Mouse (Mus musculus): ENCODE data around the gene Atp6ap1l. TPM values are rescaled to one million over a fixed set of nuclear protein-coding genes. Genes with fewer than 3 reads are reported as not detected.
"Not testable (repeated sequence)": the region's sequence is repeated elsewhere in the genome, so short reads cannot be mapped to it uniquely, and the experiment has no call there.

Atp6ap1l gene
- 0.11 TPM in 1 of 2 replicates, not detected in the other for polyA plus RNA-seq (2015; fragmentation: Nextera tagmentation; extraction: Ambion mirVana)

- Histone ChIP-seq H3K4me1 (replicated peaks; ENCODE audit: control insufficient read depth, insufficient read depth) (no peaks in the 10 kb centered on the region), H3K27ac (replicated peaks) (no peak within 1 kb of the TSS), H3K9ac (ENCODE audit: low read length) (no peak within 1 kb of the TSS), H3K4me2 (replicated peaks; ENCODE audit: low read depth) (no peak within 1 kb of the TSS), H3K9me3 (ENCODE audit: control insufficient read depth, low read length) (no peaks in the 10 kb centered on the region), H3K27me3 (ENCODE audit: control insufficient read depth, insufficient read depth, low read length) (no peaks in the 10 kb centered on the region), H3K4me3 (ENCODE audit: low read depth, low read length) (no peak within 1 kb of the TSS), H3K36me3 (ENCODE audit: control insufficient read depth, insufficient read depth, low read length) (no peaks in the 10 kb centered on the region)
- no peak for ATAC-seq (ENCODE audit: low FRiP score, low TSS enrichment)
- 85% methylated on average over 5 of the region's 5 CpGs for WGBS
- no peak for TF ChIP-seq CTCF (IDR thresholded peaks at IDR 0.05; ENCODE audit: low read depth)
- no peak for TF ChIP-seq EP300 (optimal IDR thresholded peaks at IDR 0.05)
- no peak for DNase-seq (ENCODE audit: low spot score)
These were observed at the start of gene Atp6ap1l for GRCm38 (mm10) chr13:90905176-90905575. Atp6ap1l (minus strand) TSS chr13:90905355.

DNA sequence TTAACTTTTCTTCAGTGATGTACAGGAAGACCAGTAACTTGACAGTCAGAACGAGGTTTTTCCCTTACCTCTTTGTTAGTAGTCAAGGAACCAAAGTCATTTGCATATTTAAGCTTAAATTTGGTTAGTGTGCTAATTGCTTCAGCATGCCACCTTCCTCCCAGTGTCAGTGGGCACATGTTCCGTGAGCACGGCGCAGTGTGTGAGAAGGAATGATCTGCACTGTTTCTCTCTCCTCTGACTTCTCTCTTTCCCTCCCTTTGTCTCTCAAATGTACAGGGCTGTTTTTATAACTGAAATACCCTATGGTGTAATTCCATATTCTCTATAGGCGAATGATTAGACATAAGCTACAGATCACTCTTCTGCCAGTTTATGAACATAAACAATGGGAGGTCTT, 34.4 kb upstream of the Atp6ap1l start:
- H3K4me1 ChIP-seq (replicated peaks; ENCODE audit: control insufficient read depth, insufficient read depth) = no peaks in the 10 kb centered on the region
- H3K36me3 ChIP-seq (ENCODE audit: control insufficient read depth, insufficient read depth, low read length) = no peaks in the 10 kb centered on the region
- no peak overlapping the region for H3K4me2 ChIP-seq (replicated peaks; ENCODE audit: low read depth)
- H3K9ac ChIP-seq (ENCODE audit: low read length) = no peak overlapping the region
- no peak overlapping the region for H3K27ac ChIP-seq (replicated peaks)
- 80% methylated on average over 5 of the region's 5 CpGs for WGBS
- no peaks in the 10 kb centered on the region for H3K27me3 ChIP-seq (ENCODE audit: control insufficient read depth, insufficient read depth, low read length)
- no peak for DNase-seq (ENCODE audit: low spot score)
- no peaks in the 10 kb centered on the region for H3K9me3 ChIP-seq (ENCODE audit: control insufficient read depth, low read length)
- H3K4me3 ChIP-seq (ENCODE audit: low read depth, low read length) = no peak overlapping the region
- TF ChIP-seq CTCF (IDR thresholded peaks at IDR 0.05; ENCODE audit: low read depth) (no peak), EP300 (optimal IDR thresholded peaks at IDR 0.05) (no peak)
- ATAC-seq (ENCODE audit: low FRiP score, low TSS enrichment) = no peak

DNA sequence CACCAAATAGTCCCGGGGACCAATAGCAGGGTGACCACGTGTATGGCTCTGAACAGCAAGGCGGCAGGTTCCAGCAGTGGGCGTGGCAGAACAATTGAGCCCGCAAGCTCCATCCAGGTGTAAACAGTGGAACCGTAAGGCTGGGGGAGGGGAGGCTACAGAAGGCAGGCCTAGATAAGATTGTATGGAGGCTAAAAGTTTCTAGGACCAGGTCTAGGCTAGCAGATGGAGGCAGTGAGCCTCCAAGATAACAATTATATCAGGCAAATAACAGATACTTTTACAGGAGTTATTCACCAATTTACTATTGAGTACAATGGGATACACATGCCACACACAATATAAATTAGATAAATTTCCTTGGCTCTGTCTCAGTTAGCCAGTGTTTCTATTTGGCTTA, 34.0 kb upstream of the Atp6ap1l start:
- H3K27me3 ChIP-seq (ENCODE audit: control insufficient read depth, insufficient read depth, low read length) = no peaks in the 10 kb centered on the region
- WGBS = 34% methylated on average over 6 of the region's 6 CpGs
- no peak for TF ChIP-seq CTCF (IDR thresholded peaks at IDR 0.05; ENCODE audit: low read depth)
- no peak for TF ChIP-seq EP300 (optimal IDR thresholded peaks at IDR 0.05)
- no peak overlapping the region for H3K9ac ChIP-seq (ENCODE audit: low read length)
- no peak overlapping the region for H3K27ac ChIP-seq (replicated peaks)
- H3K4me2 ChIP-seq (replicated peaks; ENCODE audit: low read depth) = no peak overlapping the region
- ATAC-seq (ENCODE audit: low FRiP score, low TSS enrichment) (no peak), DNase-seq (ENCODE audit: low spot score) (no peak)
- H3K4me1 ChIP-seq (replicated peaks; ENCODE audit: control insufficient read depth, insufficient read depth) = no peaks in the 10 kb centered on the region
- H3K4me3 ChIP-seq (ENCODE audit: low read depth, low read length) = no peak overlapping the region
- no peaks in the 10 kb centered on the region for H3K36me3 ChIP-seq (ENCODE audit: control insufficient read depth, insufficient read depth, low read length)
- no peaks in the 10 kb centered on the region for H3K9me3 ChIP-seq (ENCODE audit: control insufficient read depth, low read length)

GRCm38 (mm10) chr13:90935852-90936251, 30.7 kb upstream of the Atp6ap1l start:
- WGBS = 85% methylated on average over 7 of the region's 7 CpGs
- TF ChIP-seq EP300 (optimal IDR thresholded peaks at IDR 0.05) (no peak), CTCF (IDR thresholded peaks at IDR 0.05; ENCODE audit: low read depth) (no peak)
- no peaks in the 10 kb centered on the region for H3K9me3 ChIP-seq (ENCODE audit: control insufficient read depth, low read length)
- H3K4me2 ChIP-seq (replicated peaks; ENCODE audit: low read depth) = no peak overlapping the region
- ATAC-seq (ENCODE audit: low FRiP score, low TSS enrichment) = no peak
- H3K36me3 ChIP-seq (ENCODE audit: control insufficient read depth, insufficient read depth, low read length) = no peaks in the 10 kb centered on the region
- H3K9ac ChIP-seq (ENCODE audit: low read length) = no peak overlapping the region
- no peak for DNase-seq (ENCODE audit: low spot score)
- H3K27ac ChIP-seq (replicated peaks) = no peak overlapping the region
- no peaks in the 10 kb centered on the region for H3K4me1 ChIP-seq (replicated peaks; ENCODE audit: control insufficient read depth, insufficient read depth)
- H3K27me3 ChIP-seq (ENCODE audit: control insufficient read depth, insufficient read depth, low read length) = no peaks in the 10 kb centered on the region
- no peak overlapping the region for H3K4me3 ChIP-seq (ENCODE audit: low read depth, low read length)

- WGBS = 66% methylated on average over 3 of the region's 3 CpGs
These were observed 28.1 kb upstream of the Atp6ap1l start for GRCm38 (mm10) chr13:90933256-90933655.

GRCm38 (mm10) chr13:90929847-90930246, 24.7 kb upstream of the Atp6ap1l start:
- WGBS = 22% methylated on average over 5 of the region's 5 CpGs
- DNase-seq (ENCODE audit: low spot score) (peak; percentile 66), ATAC-seq (ENCODE audit: low FRiP score, low TSS enrichment) (no peak)
- no peak overlapping the region for H3K27ac ChIP-seq (replicated peaks)
- no peak overlapping the region for H3K4me2 ChIP-seq (replicated peaks; ENCODE audit: low read depth)
- H3K27me3 ChIP-seq (ENCODE audit: control insufficient read depth, insufficient read depth, low read length) = no peaks in the 10 kb centered on the region
- H3K4me3 ChIP-seq (ENCODE audit: low read depth, low read length) = no peak overlapping the region
- no peak overlapping the region for H3K9ac ChIP-seq (ENCODE audit: low read length)
- no peaks in the 10 kb centered on the region for H3K4me1 ChIP-seq (replicated peaks; ENCODE audit: control insufficient read depth, insufficient read depth)
- H3K36me3 ChIP-seq (ENCODE audit: control insufficient read depth, insufficient read depth, low read length) = 0 out of 2 replicates have a peak, but pooled peaks cover 2% of the 10 kb centered on the region
- TF ChIP-seq CTCF (IDR thresholded peaks at IDR 0.05; ENCODE audit: low read depth) = peak; percentile 88
- no peak for TF ChIP-seq EP300 (optimal IDR thresholded peaks at IDR 0.05)
- H3K9me3 ChIP-seq (ENCODE audit: control insufficient read depth, low read length) = no peaks in the 10 kb centered on the region

More at GRCm38 (mm10) chr13:90933256-90933655, 28.1 kb upstream of the Atp6ap1l start:
- Histone ChIP-seq H3K4me3 (ENCODE audit: low read depth, low read length) (no peak overlapping the region), H3K27ac (replicated peaks) (no peak overlapping the region), H3K27me3 (ENCODE audit: control insufficient read depth, insufficient read depth, low read length) (no peaks in the 10 kb centered on the region), H3K9ac (ENCODE audit: low read length) (no peak overlapping the region), H3K4me1 (replicated peaks; ENCODE audit: control insufficient read depth, insufficient read depth) (no peaks in the 10 kb centered on the region), H3K9me3 (ENCODE audit: control insufficient read depth, low read length) (no peaks in the 10 kb centered on the region), H3K4me2 (replicated peaks; ENCODE audit: low read depth) (no peak overlapping the region), H3K36me3 (ENCODE audit: control insufficient read depth, insufficient read depth, low read length) (0 out of 2 replicates have a peak, but pooled peaks cover 2% of the 10 kb centered on the region)
- DNase-seq (ENCODE audit: low spot score) (no peak), ATAC-seq (ENCODE audit: low FRiP score, low TSS enrichment) (no peak)
- no peak for TF ChIP-seq CTCF (IDR thresholded peaks at IDR 0.05; ENCODE audit: low read depth)
- no peak for TF ChIP-seq EP300 (optimal IDR thresholded peaks at IDR 0.05)

GRCm38 (mm10) chr13:90928266-90928665, 23.1 kb upstream of the Atp6ap1l start:
- WGBS = 90% methylated on average over 9 of the region's 10 CpGs

More at GRCm38 (mm10) chr13:90928266-90928665, 23.1 kb upstream of the Atp6ap1l start:
- not testable (repeated sequence) for H3K36me3 ChIP-seq (ENCODE audit: control insufficient read depth, insufficient read depth, low read length); H3K27ac ChIP-seq (replicated peaks); DNase-seq (ENCODE audit: low spot score); H3K9me3 ChIP-seq (ENCODE audit: control insufficient read depth, low read length); H3K4me3 ChIP-seq (ENCODE audit: low read depth, low read length); H3K27me3 ChIP-seq (ENCODE audit: control insufficient read depth, insufficient read depth, low read length); H3K4me1 ChIP-seq (replicated peaks; ENCODE audit: control insufficient read depth, insufficient read depth); H3K4me2 ChIP-seq (replicated peaks; ENCODE audit: low read depth); H3K9ac ChIP-seq (ENCODE audit: low read length); ATAC-seq (ENCODE audit: low FRiP score, low TSS enrichment)
